Mouse (Mus musculus): ENCODE measurements at regions not wholly inside any gene's neighbourhood (a gene's known extent, or its start where the extent isn't known, plus 50 kb on each side); places are given as distances from the start of the nearest gene placed in this dataset.

DNA sequence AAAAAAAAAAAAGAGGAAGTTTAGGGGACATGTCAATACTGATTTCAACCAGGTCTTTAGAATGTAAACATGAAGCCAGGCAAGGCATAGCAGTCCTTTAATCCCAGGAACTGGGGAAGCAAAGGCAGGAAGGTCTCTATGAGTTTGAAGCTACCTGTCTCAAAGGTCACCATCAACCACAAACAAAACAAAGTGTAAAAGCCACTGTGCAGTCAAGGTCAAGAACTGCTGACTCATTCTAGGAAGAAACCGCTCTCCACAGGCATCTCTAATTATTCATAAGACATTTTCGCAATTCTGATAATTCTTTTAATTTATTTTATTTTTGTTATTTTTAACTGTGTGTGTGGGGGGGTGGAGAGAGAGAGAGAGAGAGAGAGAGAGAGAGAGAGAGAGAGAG, 364.0 kb downstream of the Cntnap4 start:
- DNase-seq (ENCODE audit: low spot score) = no peak

DNA sequence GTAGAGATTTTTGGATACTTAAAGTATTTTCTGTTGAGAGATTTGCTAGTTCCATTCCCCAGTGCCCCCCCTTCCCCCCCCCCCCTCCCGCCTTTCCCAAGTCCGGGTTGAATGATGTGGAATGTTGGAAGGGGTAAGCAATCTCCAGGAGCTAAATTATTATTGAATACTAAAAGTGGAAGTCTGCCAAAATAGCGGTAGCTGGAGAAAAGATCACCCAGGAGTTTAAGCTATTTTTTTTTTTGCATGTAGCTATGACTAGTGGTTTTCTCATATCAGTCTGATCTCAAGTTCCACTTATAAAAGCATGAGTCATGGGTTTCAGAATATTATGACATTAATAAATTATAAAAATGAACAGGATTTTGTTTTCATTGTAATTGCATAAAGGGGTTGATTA, 365.6 kb downstream of the Cntnap4 start:
- DNase-seq (ENCODE audit: low spot score) = no peak

DNA sequence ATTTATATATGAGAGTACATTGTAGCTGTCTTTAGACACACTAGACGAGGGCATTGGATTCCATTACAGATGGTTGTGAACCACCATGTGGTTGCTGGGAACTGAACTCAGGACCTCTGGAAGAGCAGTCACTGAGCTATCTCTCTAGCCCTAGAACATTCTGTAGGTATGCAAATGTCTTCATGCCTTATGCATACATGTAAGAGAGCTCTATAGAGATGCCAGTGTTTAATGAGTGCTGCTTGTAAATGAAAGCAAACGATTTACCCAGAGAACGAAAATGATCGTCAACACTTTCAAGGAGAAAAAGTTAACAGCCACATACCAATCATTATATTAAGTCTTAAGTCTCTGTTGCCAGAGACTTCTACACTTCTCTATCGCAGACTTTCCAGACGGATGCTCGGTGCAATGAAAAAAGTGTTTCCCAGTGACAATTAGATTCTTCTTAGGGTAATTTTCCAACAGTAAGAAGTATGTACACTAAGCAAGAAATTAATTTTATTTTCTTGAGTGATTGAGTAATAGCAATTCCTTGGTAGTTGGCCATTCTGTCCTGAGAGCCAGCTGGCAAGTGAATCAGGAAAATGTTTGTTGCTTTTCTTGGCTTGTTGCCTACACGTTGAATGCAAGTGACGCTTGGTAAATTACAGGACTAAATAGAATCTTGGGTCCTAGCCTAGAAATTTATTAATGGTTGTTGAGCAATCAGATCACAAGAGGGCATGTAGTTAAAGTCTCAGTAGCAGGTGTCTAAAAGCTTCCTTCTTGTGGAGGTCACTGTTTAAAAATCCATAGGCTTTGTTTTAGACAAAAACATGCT, 366.3 kb downstream of the Cntnap4 start:
- no peak for DNase-seq (ENCODE audit: low spot score)

DNA sequence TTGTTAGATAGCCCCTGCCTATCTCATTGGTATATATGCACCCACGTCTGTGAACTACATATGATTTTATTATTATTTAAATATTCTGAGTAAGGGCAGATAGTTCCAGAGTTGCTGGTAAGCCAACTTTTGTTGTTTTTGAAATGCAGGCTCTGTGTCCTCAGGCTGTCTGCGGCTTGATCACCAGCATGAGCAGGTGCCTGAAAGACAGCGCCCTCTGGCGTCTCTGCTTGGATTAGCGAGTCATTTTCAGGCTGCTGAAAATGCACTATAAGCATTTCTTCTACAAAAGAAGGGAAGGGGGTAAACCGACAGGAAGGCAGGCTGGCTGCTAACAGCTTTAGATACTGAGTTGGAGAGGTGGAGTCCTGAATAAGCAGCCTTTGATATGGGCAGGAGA, 402.6 kb downstream of the Cntnap4 start:
- DNase-seq (ENCODE audit: low spot score) = peak; percentile 11

DNA sequence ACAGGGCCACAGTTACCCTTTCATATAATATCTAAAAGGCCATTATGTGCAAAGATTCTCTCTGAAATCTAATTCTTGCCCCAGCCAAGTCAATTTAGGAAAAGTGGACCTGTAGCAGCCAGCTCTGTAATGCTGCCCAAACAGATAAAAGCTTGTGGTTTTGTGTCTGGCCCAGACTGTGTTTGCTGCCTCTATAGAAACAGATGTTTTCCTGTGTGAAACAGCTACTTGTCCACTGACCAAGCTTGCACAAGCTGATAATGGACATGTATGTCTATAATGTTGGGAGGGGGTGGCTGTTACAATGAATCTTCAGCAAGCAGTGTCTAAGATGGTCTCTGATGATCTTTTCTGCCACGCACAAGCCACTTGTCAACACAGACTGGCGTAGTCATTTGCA, 405.9 kb downstream of the Cntnap4 start:
- DNase-seq (ENCODE audit: low spot score) = no peak

DNA sequence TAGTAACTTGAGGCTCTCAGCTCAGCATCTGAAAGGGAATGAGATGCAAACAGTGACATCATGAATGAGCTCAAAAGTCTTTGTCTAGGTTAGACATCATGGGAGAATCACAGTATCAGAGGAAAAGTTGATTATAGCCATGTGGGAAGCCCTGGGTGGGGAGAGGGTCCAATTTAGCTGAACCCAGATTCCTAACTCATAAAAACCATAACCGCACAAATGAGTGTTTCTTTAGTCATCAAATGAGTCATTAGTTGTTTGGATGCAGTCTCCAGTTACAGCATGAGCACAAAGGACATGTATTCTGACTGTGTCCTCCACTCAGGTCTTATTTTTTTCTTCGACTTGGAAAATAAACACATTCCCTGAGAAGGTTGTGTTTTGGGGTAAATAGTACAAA, 406.5 kb downstream of the Cntnap4 start:
- no peak for DNase-seq (ENCODE audit: low spot score)

DNA sequence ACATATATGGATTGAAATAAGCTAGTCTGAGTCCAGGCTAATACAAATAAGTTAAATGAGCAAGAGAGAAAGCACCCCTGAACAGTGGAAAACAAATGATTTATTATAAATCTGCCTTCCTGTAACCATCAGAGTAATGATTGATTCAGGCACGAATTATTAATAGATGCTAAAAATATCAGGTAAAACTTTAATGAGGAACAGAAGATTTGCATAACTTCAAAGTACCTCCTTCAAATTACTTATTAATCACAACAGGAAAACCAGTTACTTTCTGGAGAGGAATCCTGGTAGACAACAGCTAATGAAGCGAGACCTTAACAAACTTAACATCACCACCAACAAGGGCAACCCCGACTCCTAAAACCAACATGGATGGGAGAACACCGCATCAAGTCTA, 423.9 kb downstream of the Cntnap4 start:
- no peak for DNase-seq (ENCODE audit: low spot score)

DNA sequence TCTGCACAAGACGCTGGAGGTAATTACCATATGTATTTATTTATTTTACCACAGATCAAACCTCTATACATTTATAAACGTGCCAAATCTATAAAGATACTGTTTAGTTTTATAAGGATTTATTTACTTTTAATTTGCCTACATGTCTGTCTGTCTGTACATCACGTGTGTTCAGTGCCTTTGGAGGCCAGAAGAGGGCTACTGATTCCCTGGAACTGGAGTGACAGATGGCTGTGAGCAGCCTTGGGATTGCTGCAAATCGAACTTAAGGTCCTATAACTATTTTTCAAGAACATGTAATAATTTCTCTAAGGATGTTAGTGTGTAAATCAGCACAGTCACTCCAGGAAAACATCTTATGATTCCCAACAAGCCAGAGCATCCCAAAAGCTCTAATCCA, 437.5 kb downstream of the Cntnap4 start:
- DNase-seq (ENCODE audit: low spot score) = no peak

DNA sequence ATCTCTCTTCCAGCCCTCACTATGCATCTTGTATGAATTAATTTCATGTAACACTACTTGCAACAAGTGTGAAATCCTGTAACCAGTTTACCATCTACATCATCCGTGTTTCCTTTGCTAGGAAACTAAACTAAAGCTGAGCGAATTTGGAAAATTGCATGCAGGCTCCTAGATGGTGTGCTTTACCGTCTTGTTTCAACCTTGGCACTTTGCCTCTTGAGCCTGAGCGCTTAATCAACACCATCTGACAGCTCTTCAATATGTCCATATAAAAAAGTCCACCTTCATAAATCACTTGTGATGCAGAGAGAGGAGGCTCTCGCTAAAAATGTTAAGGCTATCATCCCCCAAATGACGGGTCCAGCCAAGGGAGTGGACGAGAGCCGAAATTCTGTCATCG, 459.0 kb downstream of the Cntnap4 start:
- no peak for DNase-seq (ENCODE audit: low spot score)

DNA sequence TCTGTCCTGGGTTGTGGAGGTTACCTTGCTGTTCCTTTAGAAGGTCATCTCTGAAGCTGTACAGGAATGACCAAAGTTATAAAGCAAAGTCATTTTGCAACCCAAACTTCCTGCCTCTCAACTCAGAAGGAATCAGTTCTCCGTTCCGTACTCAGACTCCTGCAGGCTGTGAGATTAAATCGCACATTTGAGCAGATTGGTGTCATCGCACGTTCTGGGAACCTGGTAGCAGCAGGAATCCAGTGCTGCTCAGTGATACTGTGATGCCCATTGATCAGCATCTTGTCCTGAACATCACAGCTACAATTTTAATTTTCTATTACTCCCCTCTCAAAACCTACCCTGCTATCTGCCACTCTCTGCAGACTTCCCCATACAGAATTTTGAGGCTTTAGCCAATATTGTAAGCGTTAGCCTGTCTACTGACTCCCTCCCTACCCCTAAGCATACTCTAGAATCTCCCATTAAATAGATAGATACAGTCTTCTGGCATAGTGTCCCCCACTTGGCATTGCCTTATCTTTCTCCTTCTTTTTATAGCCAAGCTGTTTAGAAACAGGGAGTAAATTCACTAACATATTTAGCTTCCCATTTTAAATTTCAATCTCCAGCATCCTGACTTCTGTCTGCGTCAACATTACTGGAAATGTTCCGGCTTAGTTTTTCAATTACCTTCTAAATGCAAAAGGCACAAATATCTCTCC, 482.1 kb downstream of the Cntnap4 start:
- no peak for DNase-seq (ENCODE audit: low spot score)

DNA sequence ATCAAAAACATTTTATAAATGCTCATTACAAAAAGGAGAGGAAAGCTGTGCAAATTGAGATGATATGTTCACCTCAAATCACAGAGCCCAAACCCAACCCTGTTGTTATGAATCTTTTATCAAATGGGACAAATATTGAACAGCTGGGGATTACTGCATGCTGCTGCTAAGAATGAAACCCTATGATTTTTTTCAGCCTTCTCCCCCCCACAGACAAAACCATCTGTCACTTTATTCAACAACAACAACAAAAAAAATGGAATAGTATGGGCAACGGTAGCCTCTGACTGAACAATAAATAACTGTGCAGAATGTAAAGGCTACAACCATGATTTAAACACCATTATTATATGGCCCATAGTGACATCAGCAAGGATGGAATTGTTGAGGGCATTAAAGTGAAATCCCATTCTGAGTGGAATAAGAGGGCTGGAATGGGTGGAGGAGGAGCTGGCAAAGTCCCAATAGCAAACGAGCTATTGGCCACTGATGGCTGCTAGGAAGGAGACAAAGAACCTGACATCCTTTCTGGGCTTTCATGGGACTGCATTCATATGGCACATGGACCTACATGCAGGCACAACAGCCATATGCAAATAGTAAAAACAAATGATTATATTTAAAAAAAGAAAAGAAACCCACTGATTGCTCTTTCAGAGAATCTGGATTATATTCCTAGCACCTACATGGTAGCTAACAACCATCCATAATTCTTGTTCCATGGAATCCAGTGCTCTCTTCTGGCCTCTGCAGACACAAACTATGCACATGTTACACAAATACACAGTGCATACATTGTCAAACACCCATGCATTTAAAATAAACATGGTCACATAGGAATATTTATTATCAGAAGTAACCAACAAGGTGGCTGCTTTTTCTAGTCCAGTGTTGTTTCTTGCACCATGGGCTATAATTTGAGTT, 495.7 kb downstream of the Cntnap4 start:
- no peak for DNase-seq (ENCODE audit: low spot score)

DNA sequence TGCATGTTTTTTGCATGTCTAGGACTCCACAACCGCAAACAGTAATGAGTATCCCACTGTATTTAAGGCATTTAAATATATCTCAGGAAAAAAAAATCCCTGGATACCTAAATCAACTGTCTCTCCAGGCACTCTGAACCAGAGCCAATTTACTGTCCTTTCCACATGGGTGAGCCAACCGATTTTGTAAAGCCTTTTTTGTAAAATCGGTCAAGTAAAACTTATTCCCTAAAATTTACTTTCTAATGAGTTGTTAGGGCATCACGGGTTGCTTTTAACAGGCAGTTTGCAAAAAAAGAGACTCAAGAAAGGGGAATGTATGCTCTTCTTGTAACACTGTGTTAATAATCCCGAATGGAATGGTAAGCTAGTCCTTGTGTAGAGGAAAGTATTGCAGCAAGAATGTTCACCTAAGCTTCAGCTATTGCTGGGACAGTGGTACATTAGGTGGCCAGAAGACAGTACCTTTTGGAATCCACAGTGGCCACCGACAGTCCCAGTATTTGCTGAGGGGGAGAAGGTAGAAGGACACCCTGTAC, 496.4 kb downstream of the Cntnap4 start:
- no peak for DNase-seq (ENCODE audit: low spot score)

DNA sequence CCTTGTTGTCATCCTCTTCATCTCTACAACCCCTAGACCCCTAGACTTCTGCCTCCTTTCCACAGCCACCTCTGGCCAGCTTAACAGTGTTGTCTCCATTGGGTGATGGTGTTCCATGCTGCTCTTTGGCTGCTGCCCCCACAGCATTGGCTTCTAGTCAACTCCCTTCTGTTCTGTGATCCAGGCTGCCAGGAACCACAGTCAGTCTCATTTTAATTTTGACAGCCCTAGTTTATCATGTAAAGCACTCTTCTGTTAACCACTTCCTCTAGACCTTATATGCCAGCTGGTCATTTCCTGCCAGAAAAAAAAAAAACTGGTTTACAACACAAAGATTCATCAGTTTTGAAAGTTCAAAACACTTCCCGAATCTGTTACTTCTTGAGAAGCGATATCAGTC, 514.1 kb downstream of the Cntnap4 start:
- DNase-seq (ENCODE audit: low spot score) = no peak

DNA sequence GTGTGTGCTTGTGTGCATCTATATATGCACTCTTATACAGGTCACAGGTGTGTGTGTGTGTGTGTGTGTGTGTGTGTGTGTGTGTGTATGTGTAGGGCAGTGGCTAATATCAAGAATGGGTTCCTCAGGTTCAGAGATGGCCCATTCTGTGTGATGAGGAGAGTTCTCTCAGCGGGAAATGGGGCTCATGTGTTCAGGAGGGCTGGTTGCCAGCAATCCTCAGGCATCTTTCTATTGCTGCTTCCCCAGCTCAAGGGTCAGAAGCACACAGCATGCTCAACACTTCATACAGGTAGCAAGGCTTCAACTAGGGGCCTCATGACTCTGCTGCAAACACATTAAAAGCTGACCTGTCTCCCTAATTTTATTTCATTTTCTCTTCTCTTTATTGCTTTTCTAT, 517.7 kb downstream of the Cntnap4 start:
- DNase-seq (ENCODE audit: low spot score) = no peak

DNA sequence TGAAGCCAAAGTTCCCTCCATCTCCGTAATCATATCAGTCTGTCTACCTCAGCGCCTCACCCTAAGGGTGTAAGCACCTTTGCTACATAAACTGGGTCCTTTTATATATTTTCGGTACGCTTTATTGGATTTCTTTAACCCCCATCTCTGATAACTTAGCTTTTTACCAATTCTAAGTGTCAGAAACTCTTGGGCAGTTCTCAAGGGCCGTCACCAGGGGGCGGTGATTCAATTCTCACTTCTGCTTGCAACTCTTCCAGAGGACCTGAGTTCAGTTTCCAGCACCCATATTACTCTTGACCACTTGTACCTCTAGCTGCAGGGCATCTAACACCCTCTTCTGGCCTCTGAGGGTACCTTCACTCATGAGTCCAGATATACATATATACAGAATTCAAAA, 523.7 kb upstream of the Mon1b start:
- no peak for DNase-seq (ENCODE audit: low spot score)

DNA sequence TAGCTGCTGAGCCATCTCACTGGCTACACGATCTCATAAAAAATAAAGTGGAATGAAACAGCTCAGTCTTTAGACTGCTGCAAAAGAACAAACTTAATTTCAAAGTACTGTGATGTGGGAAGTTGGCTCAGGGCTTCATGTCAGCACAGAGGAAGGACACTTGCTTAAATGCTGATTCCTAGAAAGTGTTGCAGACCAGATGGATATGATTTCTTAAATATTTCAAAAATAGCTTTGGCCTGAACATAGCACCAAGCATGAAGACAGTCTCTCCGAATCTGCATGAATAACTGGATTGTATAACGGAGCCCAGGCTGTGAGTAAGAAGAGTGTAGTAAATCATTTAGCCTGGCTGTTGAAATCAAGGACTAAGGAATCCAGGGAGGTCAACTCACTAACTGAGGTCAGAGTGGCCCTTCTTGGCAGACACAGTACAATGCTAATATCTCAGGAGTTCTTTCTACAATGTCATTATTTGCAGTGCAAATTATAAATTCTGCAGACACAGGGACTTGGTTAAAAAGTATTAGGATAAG, 521.2 kb upstream of the Mon1b start:
- DNase-seq (ENCODE audit: low spot score) = peak; percentile 21

DNA sequence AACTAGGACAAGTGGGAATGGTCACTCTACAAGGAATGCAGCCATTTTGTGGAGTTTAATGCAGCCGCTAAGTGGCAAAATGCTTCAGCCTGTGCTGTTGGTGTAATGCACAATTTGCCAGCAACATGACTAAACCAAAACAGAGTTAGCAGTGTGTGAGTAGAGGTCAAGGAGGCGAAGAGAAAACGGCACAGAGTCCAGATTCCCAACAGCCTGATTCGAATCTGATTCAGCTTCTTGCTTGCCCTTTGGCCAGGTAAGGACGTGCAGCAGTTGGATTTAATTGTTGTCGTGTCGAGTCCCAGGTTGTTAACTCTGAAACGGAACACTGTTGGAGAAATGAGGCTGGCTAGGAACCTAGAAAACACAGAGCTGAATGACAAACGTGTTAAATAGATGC, 518.1 kb upstream of the Mon1b start:
- peak; percentile 31 for DNase-seq (ENCODE audit: low spot score)

DNA sequence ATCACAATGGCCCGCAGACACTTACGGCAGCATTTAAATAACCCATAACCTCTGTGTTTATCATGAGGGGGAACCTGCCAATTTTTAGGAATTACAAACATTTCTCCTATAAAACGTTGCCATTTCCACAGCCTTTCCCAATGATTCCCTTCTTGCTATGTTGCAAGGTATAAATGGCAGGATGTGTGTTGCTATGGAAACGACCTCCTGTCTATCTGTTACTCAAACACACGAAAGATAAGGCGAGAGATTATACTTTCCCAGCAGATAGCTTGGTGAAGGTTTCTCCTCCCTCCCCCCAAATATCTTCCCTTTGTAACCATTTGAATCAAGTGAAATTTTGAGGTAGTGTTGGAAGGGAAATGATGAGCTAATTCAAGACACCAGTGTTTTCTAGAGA, 509.8 kb upstream of the Mon1b start:
- no peak for DNase-seq (ENCODE audit: low spot score)

DNA sequence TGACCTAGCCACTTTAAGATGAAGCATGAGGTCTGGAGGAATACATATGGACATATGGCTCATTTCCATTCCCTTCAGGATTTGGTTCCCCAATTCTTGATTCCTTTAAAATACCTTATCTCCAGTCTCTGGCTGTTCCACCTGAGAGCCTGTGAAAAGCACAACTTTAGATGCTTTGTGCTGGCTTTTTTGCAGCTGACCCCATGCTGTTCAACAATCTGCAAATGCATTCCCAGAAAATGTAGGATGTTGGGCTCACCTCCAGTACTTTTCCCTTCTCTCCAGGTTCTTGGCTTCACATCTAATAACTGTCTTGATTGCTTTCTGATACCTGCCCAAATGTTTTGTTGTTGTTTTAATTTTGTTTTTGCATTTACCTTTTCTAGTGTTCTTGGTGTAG, 498.0 kb upstream of the Mon1b start:
- no peak for DNase-seq (ENCODE audit: low spot score)

DNA sequence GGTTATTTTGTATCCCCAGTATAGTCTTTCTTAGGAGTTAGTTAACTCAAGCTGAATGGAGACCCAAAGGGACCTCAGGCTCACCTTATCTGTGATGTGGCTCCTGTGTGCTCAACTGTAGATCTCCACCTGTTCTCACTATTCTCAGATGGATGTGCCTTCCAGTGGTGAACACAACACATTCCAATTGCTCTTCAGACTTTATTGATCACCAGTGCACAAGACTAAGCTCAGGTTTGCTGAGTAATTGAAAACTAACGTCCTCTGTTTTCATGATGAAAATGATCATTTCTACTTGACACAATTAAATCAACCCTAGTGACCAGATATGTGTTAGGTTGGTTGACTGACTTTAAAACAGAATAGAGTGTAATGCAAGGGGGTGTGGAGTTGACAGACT, 495.4 kb upstream of the Mon1b start:
- no peak for DNase-seq (ENCODE audit: low spot score)

DNA sequence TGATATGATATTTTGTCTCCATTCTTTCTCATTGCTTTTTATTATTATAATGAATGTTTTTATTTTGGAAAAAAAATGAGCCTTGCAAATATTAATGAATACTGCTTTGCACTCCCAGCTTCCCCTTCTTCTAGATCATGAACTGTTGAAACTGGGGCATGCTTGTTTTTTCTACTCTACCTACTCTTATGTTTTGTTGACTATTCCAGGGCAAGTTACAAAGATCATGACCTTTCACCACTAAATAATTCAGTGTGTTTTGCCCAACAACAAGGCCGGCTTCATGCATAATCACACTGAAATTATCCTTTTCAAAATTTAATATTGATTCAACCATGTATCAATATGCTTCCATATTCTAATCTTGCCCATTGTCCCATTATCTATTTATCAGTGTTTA, 494.3 kb upstream of the Mon1b start:
- no peak for DNase-seq (ENCODE audit: low spot score)

DNA sequence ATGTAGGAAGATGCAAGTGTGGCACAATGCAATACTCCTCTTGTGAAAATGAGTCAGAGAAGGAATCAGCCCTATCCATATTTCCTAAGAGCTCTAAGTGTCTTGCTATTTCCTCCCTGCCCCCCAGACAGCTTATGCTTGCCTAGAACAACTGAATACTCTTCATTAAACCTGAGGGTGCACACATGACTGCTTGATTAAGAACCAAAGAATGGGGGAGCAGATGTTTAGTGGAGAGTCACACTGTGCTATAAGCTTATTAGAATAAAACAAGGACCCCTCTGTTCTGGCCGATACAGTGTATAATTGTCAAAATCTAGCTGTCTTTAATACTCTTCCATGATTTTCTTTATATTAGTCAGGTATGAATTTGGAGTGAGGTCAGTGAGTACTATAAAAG, 458.8 kb upstream of the Mon1b start:
- DNase-seq (ENCODE audit: low spot score) = no peak

All from yolk sac, embryonic 10.5 days (tissue).